Mouse (Mus musculus) liver, embryonic 16.5 days (tissue): ENCODE results near the gene Tent5b. TPM values are rescaled to one million over a fixed set of nuclear protein-coding genes. Genes with fewer than 3 reads are reported as not detected.

Experiments
- ATAC-seq: fragments of 200-750 bp; cut with Nextera tagmentation; 2 replicates; pipeline ENCODE4 v1.8.0; 2017; ENCODE audit warnings: low read depth, mild to moderate bottlenecking, moderate number of reproducible peaks, moderate library complexity
- H3K27ac ChIP-seq: fragments of 300-500 bp; sonication (generic); 2 replicates; pipeline ENCODE4 v1.5.1; 2014; ENCODE audit warnings: mild to moderate bottlenecking, low read length
- H3K27me3 ChIP-seq: fragments of 300-500 bp; sonication (generic); 2 replicates; pipeline ENCODE4 v1.6.1; 2014; ENCODE audit warnings: low read depth, low read length, mixed read lengths; ENCODE audit not compliant: control insufficient read depth, insufficient read depth
- H3K36me3 ChIP-seq: fragments of 300-500 bp; sonication (generic); 2 replicates; pipeline ENCODE4 v1.6.1; 2014; ENCODE audit warnings: mild to moderate bottlenecking; ENCODE audit not compliant: control insufficient read depth, insufficient read depth
- H3K4me1 ChIP-seq: fragments of 300-500 bp; sonication (generic); 2 replicates; pipeline ENCODE4 v1.6.1; 2014; ENCODE audit warnings: low read depth, low read length, mixed read lengths; ENCODE audit not compliant: control insufficient read depth
- H3K4me2 ChIP-seq: fragments of 300-500 bp; sonication (generic); 2 replicates; pipeline ENCODE4 v1.6.1; 2014; ENCODE audit warnings: low read depth, low read length, mixed read lengths
- H3K4me3 ChIP-seq: fragments of 300-500 bp; sonication (generic); 2 replicates; pipeline ENCODE4 v1.5.1; 2014; ENCODE audit warnings: low read depth, mild to moderate bottlenecking, low read length
- H3K9ac ChIP-seq: fragments of 300-500 bp; sonication (generic); 2 replicates; pipeline ENCODE4 v1.6.1; 2014; ENCODE audit warnings: low read depth, low read length
- H3K9me3 ChIP-seq: fragments of 300-500 bp; sonication (generic); replicated peaks from 2 replicates; pipeline ENCODE4 v1.6.1; 2016; ENCODE audit warnings: low read length; ENCODE audit not compliant: control insufficient read depth
- WGBS: fragments of 180-500 bp; shearing (Covaris S2); extraction: QIAGEN DNeasy Blood & Tissue Kit; methylation state at CpG from one replicate; pipeline ENCODE4 v1.1.7; 2014; ENCODE audit not compliant: insufficient replicate concordance; 5-methylcytosine and 5-hydroxymethylcytosine counted together
- polyA plus RNA-seq: library from polyadenylated mRNA; unstranded; fragments of >200 nt; fragmentation: Nextera tagmentation; extraction: Ambion mirVana; gene quantifications from 2 replicates; pipeline ENCODE4 v1.2.1, GENCODE M21; 2015

Gene Tent5b
- polyA plus RNA-seq = 0.09 and 0.12 TPM in 2 replicates

GRCm38 (mm10) chr4:133479458-133480184, at the start of gene Tent5b:
TSS of gene Tent5b (plus strand) at chr4:133480132.
- Histone ChIP-seq H3K4me2 (peak within 1 kb of the TSS; percentile 75), H3K27ac (no peak within 1 kb of the TSS), H3K36me3 (no peaks in the 10 kb centered on the region), H3K27me3 (peaks cover 65% of the 10 kb centered on the region), H3K4me1 (peaks cover 10% of the 10 kb centered on the region), H3K9me3 (no peaks in the 10 kb centered on the region), H3K4me3 (peak within 1 kb of the TSS; percentile 55), H3K9ac (peak within 1 kb of the TSS; percentile 59)
- ATAC-seq = peak; percentile 99
- WGBS = 3% methylated on average over 29 of the region's 29 CpGs

- no peak overlapping the region for H3K4me3 ChIP-seq
- 64% methylated on average over 6 of the region's 6 CpGs for WGBS
- no peaks in the 10 kb centered on the region for H3K9me3 ChIP-seq
- H3K36me3 ChIP-seq = no peaks in the 10 kb centered on the region
- H3K4me2 ChIP-seq = no peak overlapping the region
- no peak for ATAC-seq
- no peak overlapping the region for H3K9ac ChIP-seq
- H3K27me3 ChIP-seq = no peaks in the 10 kb centered on the region
- H3K4me1 ChIP-seq = no peaks in the 10 kb centered on the region
- no peak overlapping the region for H3K27ac ChIP-seq
Observed at GRCm38 (mm10) chr4:133431508-133431907, 48.4 kb upstream of the Tent5b start.

GRCm38 (mm10) chr4:133432560-133433171, 47.3 kb upstream of the Tent5b start:
- 32% methylated on average over 17 of the region's 17 CpGs for WGBS
- Histone ChIP-seq H3K9ac (no peak overlapping the region), H3K4me2 (no peak overlapping the region), H3K27ac (no peak overlapping the region), H3K4me1 (no peaks in the 10 kb centered on the region), H3K4me3 (no peak overlapping the region), H3K27me3 (no peaks in the 10 kb centered on the region), H3K9me3 (no peaks in the 10 kb centered on the region), H3K36me3 (no peaks in the 10 kb centered on the region)
- no peak for ATAC-seq

- ATAC-seq = no peak
- H3K27me3 ChIP-seq = peaks cover 9% of the 10 kb centered on the region
- no peaks in the 10 kb centered on the region for H3K9me3 ChIP-seq
- WGBS = 77% methylated on average over 11 of the region's 11 CpGs
- no peak overlapping the region for H3K9ac ChIP-seq
- no peak overlapping the region for H3K4me3 ChIP-seq
- H3K4me1 ChIP-seq = no peaks in the 10 kb centered on the region
- H3K36me3 ChIP-seq = no peaks in the 10 kb centered on the region
- H3K4me2 ChIP-seq = no peak overlapping the region
- no peak overlapping the region for H3K27ac ChIP-seq
Observed at GRCm38 (mm10) chr4:133435921-133436320, 44.0 kb upstream of the Tent5b start.

- H3K9me3 ChIP-seq = no peaks in the 10 kb centered on the region
- no peak overlapping the region for H3K27ac ChIP-seq
- no peaks in the 10 kb centered on the region for H3K36me3 ChIP-seq
- H3K27me3 ChIP-seq = peaks cover 9% of the 10 kb centered on the region
- no peak overlapping the region for H3K4me3 ChIP-seq
- ATAC-seq = no peak
- H3K4me2 ChIP-seq = no peak overlapping the region
- H3K4me1 ChIP-seq = no peaks in the 10 kb centered on the region
- no peak overlapping the region for H3K9ac ChIP-seq
- WGBS = 6% methylated on average over 17 of the region's 17 CpGs
Observed at GRCm38 (mm10) chr4:133439460-133440376, 40.2 kb upstream of the Tent5b start.

- H3K27ac ChIP-seq = no peak overlapping the region
- H3K4me1 ChIP-seq = no peaks in the 10 kb centered on the region
- no peak for ATAC-seq
- no peaks in the 10 kb centered on the region for H3K9me3 ChIP-seq
- no peak overlapping the region for H3K4me2 ChIP-seq
- peaks cover 9% of the 10 kb centered on the region for H3K27me3 ChIP-seq
- H3K9ac ChIP-seq = no peak overlapping the region
- no peak overlapping the region for H3K4me3 ChIP-seq
- 10% methylated on average over 6 of the region's 6 CpGs for WGBS
- H3K36me3 ChIP-seq = no peaks in the 10 kb centered on the region
Observed at GRCm38 (mm10) chr4:133440377-133440795, 39.5 kb upstream of the Tent5b start.

- Histone ChIP-seq H3K4me2 (no peak overlapping the region), H3K27me3 (peaks cover 9% of the 10 kb centered on the region), H3K4me3 (no peak overlapping the region), H3K9ac (no peak overlapping the region), H3K4me1 (no peaks in the 10 kb centered on the region), H3K27ac (no peak overlapping the region), H3K36me3 (no peaks in the 10 kb centered on the region), H3K9me3 (no peaks in the 10 kb centered on the region)
- no peak for ATAC-seq
- WGBS = 43% methylated on average over 3 of the region's 3 CpGs
Observed at GRCm38 (mm10) chr4:133442194-133442593, 37.7 kb upstream of the Tent5b start.

- Histone ChIP-seq H3K27me3 (peaks cover 9% of the 10 kb centered on the region), H3K4me1 (no peaks in the 10 kb centered on the region), H3K4me2 (no peak overlapping the region), H3K4me3 (no peak overlapping the region), H3K9ac (no peak overlapping the region), H3K9me3 (no peaks in the 10 kb centered on the region), H3K27ac (no peak overlapping the region), H3K36me3 (no peaks in the 10 kb centered on the region)
- 52% methylated on average over 5 of the region's 5 CpGs for WGBS
- no peak for ATAC-seq
Observed at GRCm38 (mm10) chr4:133443085-133443484, 36.8 kb upstream of the Tent5b start.
